Mouse (Mus musculus): ENCODE results near the gene Unc13d.
"Not testable (repeated sequence)": the region's sequence is repeated elsewhere in the genome, so short reads cannot be mapped to it uniquely, and the experiment has no call there.

The Unc13d gene

DNA sequence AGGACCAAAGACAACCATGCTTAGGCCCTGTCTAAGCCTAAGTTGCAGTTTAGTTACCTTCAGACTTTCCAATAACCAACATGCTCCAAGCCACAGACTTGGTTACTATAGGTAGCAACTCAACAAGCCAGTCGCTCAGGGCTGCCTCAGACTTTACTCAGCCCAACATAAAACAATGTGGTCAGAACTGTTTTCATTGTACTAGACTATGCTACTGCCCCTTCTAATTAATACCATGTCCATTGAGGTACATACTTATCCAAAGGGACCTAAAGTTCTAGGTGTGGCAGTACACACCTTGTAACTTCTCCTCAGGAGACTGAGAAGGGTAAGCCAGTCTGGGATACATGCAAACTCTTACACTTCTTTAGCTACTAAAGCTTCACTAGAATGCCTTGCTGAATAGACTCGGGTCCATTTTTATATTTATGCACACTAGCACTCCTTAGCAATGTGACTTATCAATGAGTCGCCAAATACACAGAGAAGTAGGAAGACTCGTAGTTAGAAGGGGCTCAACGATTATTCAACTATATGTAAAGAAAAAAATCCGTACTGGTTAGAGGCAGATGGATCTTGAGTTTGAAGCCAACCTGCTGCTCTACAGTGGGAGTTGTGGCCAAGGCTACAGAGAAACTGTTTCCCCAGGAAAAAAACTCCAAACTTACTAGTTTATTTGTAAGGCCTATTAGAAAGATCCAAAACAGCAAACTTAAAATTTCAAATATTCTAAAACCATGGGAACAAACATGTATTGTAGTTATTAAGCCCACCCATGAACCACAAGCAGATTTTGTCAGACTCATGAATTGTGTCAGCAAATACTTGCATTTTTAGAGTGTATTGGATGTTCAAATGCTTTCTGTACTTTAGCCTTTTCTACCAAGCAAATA lies 56.2 kb downstream of the Unc13d start:
- DNase-seq (ENCODE audit: low spot score) = no peak

DNA sequence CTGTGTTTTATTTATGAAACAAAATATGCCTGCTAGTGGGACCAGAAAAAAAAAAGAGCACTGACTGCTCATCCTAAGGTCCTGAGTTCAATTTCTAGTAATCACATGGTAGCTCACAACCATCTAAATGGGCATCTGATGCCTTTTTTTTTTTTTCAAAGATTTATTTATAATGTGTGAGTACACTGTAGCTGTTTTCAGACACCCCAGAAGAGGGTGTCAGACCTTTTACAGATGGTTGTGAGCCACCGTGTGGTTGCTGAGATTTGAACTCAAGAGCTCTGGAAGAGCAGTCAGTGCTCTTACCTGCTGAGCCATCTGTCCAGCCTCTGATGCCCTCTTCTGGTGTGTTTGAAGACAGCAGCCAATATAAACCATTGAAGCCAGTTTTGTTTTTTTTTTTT lies 57.2 kb downstream of the Unc13d start:
- DNase-seq (ENCODE audit: low spot score) = no peak

DNA sequence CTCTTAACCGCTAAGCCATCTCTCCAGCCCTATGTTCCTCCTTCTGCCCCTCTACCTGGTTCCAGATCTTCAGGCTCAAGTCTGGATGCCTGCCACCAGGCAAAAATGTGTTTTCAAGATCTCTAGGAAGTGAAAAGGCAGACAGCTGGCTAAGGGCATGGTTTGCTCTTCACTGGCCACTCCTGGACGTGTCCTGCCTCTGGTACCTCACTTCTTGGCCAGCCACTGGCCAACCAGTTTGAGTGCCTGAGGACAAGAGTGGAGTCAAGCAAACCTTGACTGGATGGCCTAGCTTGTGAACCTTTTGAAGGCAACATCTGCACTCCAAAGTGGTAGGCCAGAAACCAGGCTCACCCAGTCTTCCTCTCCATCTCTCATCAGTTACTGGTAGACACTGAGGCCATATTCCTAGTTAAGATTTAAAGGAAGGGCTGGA lies 57.8 kb downstream of the Unc13d start:
- no peak for DNase-seq (ENCODE audit: low spot score)

DNA sequence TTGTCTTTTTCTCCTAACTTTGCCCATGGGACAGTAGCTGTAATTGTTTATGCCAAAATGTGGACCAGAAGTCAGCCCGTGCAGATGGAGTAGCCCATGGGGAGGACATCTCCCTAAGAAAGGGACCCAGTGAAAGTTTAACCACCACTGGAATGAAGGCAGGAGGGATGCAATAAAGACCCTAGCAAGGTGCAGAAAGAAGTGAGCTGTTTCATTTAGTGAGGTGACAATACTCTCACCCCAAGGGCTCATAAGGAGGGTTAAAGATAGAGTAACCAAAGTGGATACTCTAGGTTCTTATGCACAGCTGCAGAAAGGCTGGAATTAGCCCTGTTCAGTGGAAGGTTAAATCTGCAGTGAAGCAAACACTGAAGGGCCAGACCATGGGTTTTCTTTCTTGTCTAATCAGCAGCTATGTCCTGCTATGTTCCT lies 58.4 kb downstream of the Unc13d start:
- DNase-seq (ENCODE audit: low spot score) = no peak

DNA sequence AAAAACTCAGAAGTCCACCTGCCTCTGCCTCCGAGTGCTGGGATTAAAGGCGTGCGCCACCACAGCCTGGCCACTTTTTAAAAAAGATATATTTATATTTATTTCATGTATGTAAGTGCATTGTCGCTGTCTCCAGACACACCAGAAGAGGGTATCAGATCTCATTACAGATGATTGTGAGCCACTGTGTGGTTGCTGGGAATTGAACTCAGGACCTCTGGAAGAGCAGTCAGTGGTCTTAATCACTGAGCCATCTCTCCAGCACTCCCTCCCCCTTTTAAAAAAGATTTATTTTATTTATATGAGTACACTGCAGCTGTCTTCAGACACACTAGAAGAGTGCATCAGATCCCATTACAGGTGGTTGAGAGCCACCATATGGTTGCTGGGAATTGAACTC lies 58.9 kb downstream of the Unc13d start:
- DNase-seq (ENCODE audit: low spot score) = not testable (repeated sequence)

DNA sequence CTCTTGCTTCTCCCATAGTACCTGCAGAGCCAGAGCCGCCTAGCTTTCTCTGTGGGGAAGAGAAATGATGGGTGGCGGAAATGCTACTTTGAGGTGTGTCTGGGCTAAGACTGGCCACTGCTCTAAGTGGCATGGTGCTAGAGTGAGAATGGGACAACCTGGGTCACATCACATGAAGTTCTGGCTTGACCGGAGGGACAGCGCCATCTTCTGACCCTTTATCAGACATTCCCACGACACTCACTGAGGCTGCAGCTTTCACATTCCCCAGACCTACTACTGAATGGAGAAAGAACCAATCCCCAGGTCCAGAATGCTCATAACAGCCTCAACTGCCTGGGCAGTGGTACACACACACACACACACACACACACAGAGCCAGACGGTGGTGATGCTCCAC lies 59.7 kb downstream of the Unc13d start:
- DNase-seq (ENCODE audit: low spot score) = no peak

DNA sequence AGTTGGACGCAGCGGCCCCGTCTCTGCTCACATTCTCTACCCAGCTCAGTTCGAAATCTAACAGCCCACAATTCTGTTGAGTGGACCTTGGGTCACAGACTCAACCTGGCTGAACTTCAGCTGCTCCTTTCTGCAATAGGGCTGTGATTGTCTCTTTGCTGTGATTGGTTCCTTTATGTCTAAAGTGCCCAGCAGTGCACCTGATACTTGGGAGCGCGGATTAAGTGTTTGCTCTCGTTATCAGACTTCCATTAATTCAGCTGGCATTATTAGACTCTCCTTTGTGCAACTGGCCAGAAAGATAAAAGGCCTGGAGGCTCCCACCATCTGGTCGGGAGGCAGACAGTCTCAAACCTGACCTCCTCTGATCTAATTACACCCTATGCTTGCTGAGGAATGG lies 62.9 kb downstream of the Unc13d start:
- no peak for DNase-seq (ENCODE audit: low spot score)

DNA sequence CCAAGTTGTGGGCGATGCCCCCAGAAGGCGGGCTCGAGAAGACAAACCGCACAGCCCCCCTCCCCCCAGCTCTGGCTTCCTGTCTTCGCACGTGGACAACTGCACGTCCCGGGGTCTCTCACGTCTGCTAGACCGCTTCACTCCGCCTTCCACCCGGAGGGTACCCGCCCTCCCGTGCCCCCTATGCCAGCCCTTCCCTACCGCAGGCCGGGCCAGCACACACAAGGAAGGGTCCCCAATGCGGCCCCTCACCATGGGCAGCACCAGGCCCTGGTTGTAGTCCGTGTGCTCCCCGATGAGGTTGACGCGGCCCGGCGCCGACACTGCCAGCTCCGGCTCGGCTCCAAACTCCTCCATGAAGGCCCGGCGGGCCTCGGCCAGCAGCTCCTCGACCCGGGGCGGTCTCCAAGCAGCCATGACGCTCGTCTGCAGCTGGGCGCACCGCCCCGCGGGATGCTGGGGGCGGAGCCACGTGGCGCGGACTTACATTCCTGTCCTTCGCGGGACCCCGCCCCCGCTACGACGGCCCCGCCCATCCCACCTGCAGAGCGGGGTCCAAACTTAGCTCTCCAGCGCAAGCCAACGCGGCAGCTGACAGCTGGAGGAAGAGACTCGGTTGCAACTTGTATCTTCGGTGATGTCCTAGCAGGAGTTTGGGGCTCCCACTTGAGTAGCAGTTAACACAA lies 65.4 kb downstream of the Unc13d start, which contains the start of gene Galk1:
Gene Galk1, minus strand, starts transcription at position 458 of the 686 bp plus-strand sequence.
- DNase-seq (ENCODE audit: low spot score) = peak; percentile 95

All from yolk sac, embryonic 10.5 days (tissue).